Mouse (Mus musculus) CH12.LX (cell line): ENCODE data around the gene Lrch1. TPM values are rescaled to one million over a fixed set of nuclear protein-coding genes. Genes with fewer than 3 reads are reported as not detected.

ENCODE experiments used
- DNase-seq: peaks from one replicate; pipeline ENCODE4 v3.0.0-alpha.2; 2013; ENCODE audit errors: extremely low read depth
- H3K27ac ChIP-seq: 2 replicates; pipeline ENCODE4 v1.5.1; 2012; ENCODE audit warnings: low read depth, mild to moderate bottlenecking, control low read depth, moderate library complexity; ENCODE audit not compliant: insufficient read depth
- H3K27me3 ChIP-seq: replicated peaks from 2 replicates; pipeline ENCODE3; 2012; ENCODE audit warnings: inconsistent platforms
- H3K36me3 ChIP-seq, 2 experiments: replicated peaks in 1 of 2; 2 replicates each; pipeline versions ENCODE3 to v1.6.1; 2012; ENCODE audit warnings: inconsistent platforms in 1 of 2, low read length in 1 of 2, mild to moderate bottlenecking in 1 of 2, mixed read lengths in 1 of 2, moderate library complexity in 1 of 2; ENCODE audit not compliant: control insufficient read depth in 1 of 2, insufficient read depth in 1 of 2
- H3K4me1 ChIP-seq, 2 experiments: 2 replicates each; pipeline ENCODE4 v1.6.1; 2012; ENCODE audit warnings: inconsistent platforms in 1 of 2, moderate library complexity in 1 of 2; ENCODE audit not compliant: insufficient read depth in 2 of 2, control insufficient read depth in 1 of 2
- H3K4me2 ChIP-seq: 2 replicates; pipeline ENCODE4 v1.6.1; 2012; ENCODE audit warnings: low read depth, mild to moderate bottlenecking, control low read depth; ENCODE audit not compliant: poor library complexity, insufficient read depth, severe bottlenecking
- H3K4me3 ChIP-seq, 3 experiments: fragments of 150-350 bp in 1 of 3; sonication (generic) in 1 of 3; replicated peaks in 1 of 3; 2 replicates each; pipeline versions ENCODE3 to v1.5.1; 2011 to 2012; ENCODE audit warnings: low read depth in 2 of 3, low read length in 2 of 3, mild to moderate bottlenecking in 2 of 3, moderate library complexity in 2 of 3, control low read depth in 1 of 3, improper control_type of control experiment in 1 of 3, inconsistent platforms in 1 of 3, mixed read lengths in 1 of 3; ENCODE audit not compliant: poor library complexity in 1 of 3
- H3K79me2 ChIP-seq: replicated peaks from 2 replicates; pipeline ENCODE4 v1.6.1; 2012; ENCODE audit warnings: mild to moderate bottlenecking, moderate library complexity; ENCODE audit not compliant: control insufficient read depth, poor library complexity, insufficient read depth, severe bottlenecking; ENCODE audit errors: extremely low read depth
- H3K9ac ChIP-seq: 2 replicates; pipeline ENCODE4 v1.6.1; 2012; ENCODE audit warnings: low read depth, mild to moderate bottlenecking, control low read depth, moderate library complexity; ENCODE audit not compliant: insufficient read depth
- H3K9me3 ChIP-seq: replicated peaks from 2 replicates; pipeline ENCODE3; 2012; ENCODE audit warnings: low read length, inconsistent platforms, mixed read lengths
- CHD1 ChIP-seq: IDR thresholded peaks from 2 replicates; pipeline ENCODE4 v1.6.1; 2012; ENCODE audit warnings: low read depth, low read length, improper control_type of control experiment, inconsistent platforms
- CHD2 ChIP-seq: IDR thresholded peaks from 2 replicates; pipeline ENCODE4 v1.6.1; 2011; ENCODE audit warnings: low read length, improper control_type of control experiment
- E2F4 ChIP-seq: IDR thresholded peaks from 2 replicates; pipeline ENCODE4 v1.6.1; 2011; ENCODE audit warnings: low read depth, low read length, improper control_type of control experiment; ENCODE audit not compliant: insufficient replicate concordance
- ELF1 ChIP-seq: IDR thresholded peaks from 2 replicates; pipeline ENCODE4 v1.6.1; 2014; ENCODE audit warnings: low read depth, mild to moderate bottlenecking, inconsistent platforms, low read length, improper control_type of control experiment
- EP300 ChIP-seq: IDR thresholded peaks from 2 replicates; pipeline ENCODE4 v1.6.1; 2011; ENCODE audit warnings: low read length, improper control_type of control experiment
- ETS1 ChIP-seq: conservative IDR thresholded peaks from 2 replicates; pipeline ENCODE4 v1.6.1; 2012; ENCODE audit warnings: low read depth, mild to moderate bottlenecking, inconsistent platforms, low read length, improper control_type of control experiment, moderate library complexity
- GABPA ChIP-seq: IDR thresholded peaks from 2 replicates; pipeline ENCODE4 v1.6.1; 2012; ENCODE audit warnings: low read depth, low read length, improper control_type of control experiment, inconsistent platforms; ENCODE audit not compliant: insufficient replicate concordance
- HCFC1 ChIP-seq: IDR thresholded peaks from 2 replicates; pipeline ENCODE4 v1.6.1; 2012; ENCODE audit warnings: low read depth, mild to moderate bottlenecking, inconsistent platforms, low read length, improper control_type of control experiment
- IRF4 ChIP-seq: IDR thresholded peaks from 2 replicates; pipeline ENCODE4 v1.6.1; 2014; ENCODE audit warnings: low read depth, mild to moderate bottlenecking, inconsistent platforms, low read length, improper control_type of control experiment
- JUND ChIP-seq: conservative IDR thresholded peaks from 2 replicates; pipeline ENCODE4 v1.6.1; 2011; ENCODE audit warnings: low read depth, low read length, improper control_type of control experiment
- MAZ ChIP-seq: IDR thresholded peaks from 2 replicates; pipeline ENCODE4 v1.6.1; 2012; ENCODE audit warnings: low read depth, mild to moderate bottlenecking, inconsistent platforms, low read length, improper control_type of control experiment, moderate library complexity
- MYC ChIP-seq: IDR thresholded peaks from 2 replicates; pipeline ENCODE4 v1.6.1; 2011; ENCODE audit warnings: low read depth, mild to moderate bottlenecking, improper control_type of control experiment, low read length
- POLR2AphosphoS2 ChIP-seq: IDR thresholded peaks from 2 replicates; pipeline ENCODE4 v1.6.1; 2011; ENCODE audit warnings: low read depth, low read length, improper control_type of control experiment
- RCOR1 ChIP-seq: conservative IDR thresholded peaks from 2 replicates; pipeline ENCODE4 v1.6.1; 2012; ENCODE audit warnings: low read depth, mild to moderate bottlenecking, inconsistent platforms, low read length, improper control_type of control experiment
- SMC3 ChIP-seq: IDR thresholded peaks from 2 replicates; pipeline ENCODE4 v1.6.1; 2011; ENCODE audit warnings: low read depth, low read length, improper control_type of control experiment
- TBP ChIP-seq: conservative IDR thresholded peaks from 2 replicates; pipeline ENCODE4 v1.6.1; 2011; ENCODE audit warnings: low read depth, low read length, improper control_type of control experiment
- USF2 ChIP-seq: conservative IDR thresholded peaks from 2 replicates; pipeline ENCODE4 v1.6.1; 2011; ENCODE audit warnings: low read depth, low read length, improper control_type of control experiment
- ZMIZ1 ChIP-seq: IDR thresholded peaks from 2 replicates; pipeline ENCODE4 v1.6.1; 2012; ENCODE audit warnings: low read depth, mild to moderate bottlenecking, inconsistent platforms, low read length, improper control_type of control experiment
- ZNF384 ChIP-seq: IDR thresholded peaks from 2 replicates; pipeline ENCODE4 v1.6.1; 2012; ENCODE audit warnings: low read depth, low read length, improper control_type of control experiment, inconsistent platforms
- dilution Hi-C: fragments of 300-500 bp; cut with MboI; formaldehyde crosslinking; loops from 2 replicates; pipeline ENCODE4 v1.14.3; 2020; ENCODE audit warnings: low sequenced_read_pairs; ENCODE audit not compliant: extremely low pct_unique_long_range_greater_than_20kb, extremely low pct_ligation_motif_present
- in situ Hi-C: fragments of 300-500 bp; cut with MboI; formaldehyde crosslinking; loops from 3 replicates; pipeline ENCODE4 v1.14.3; 2019; ENCODE audit warnings: low sequenced_read_pairs, low pct_ligation_motif_present, low pct_unique_long_range_greater_than_20kb, mixed read lengths
- polyA plus RNA-seq: library from polyadenylated mRNA; unstranded; fragments of >175 nt; gene quantifications from 2 replicates; pipeline ENCODE4 v1.2.1, GENCODE M21; 2012; ENCODE audit warnings: low read depth; ENCODE audit not compliant: insufficient read length
- total RNA-seq, 2 experiments: library from RNA; depleted of rRNA; stranded (reverse); fragments of 300-350 nt in 1 of 2; fragments of >200 nt in 1 of 2; gene quantifications; 2 replicates each; pipeline ENCODE4 v1.2.3; 2012 to 2014

The Lrch1 gene
- total and polyA plus RNA-seq, 3 experiments = 10.3 to 23.3 (median 12.8) TPM

- dilution Hi-C loops (no loop called here), in situ Hi-C loops (no loop called here)
- H3K4me2 ChIP-seq = no peak overlapping the region
- H3K27me3 ChIP-seq = no peaks in the 10 kb centered on the region
- no peaks in the 10 kb centered on the region for H3K79me2 ChIP-seq
- TF ChIP-seq USF2 (no peak), JUND (no peak), RCOR1 (no peak)
- H3K9me3 ChIP-seq = no peaks in the 10 kb centered on the region
- H3K4me3 ChIP-seq = no peak overlapping the region
- DNase-seq = no peak
- peaks cover 16 to 62% of the 10 kb centered on the region in 2 experiments for H3K36me3 ChIP-seq
- H3K4me1 ChIP-seq = no peaks in the 10 kb centered on the region
- H3K9ac ChIP-seq = no peak overlapping the region
- no peak overlapping the region for H3K27ac ChIP-seq
Observed at GRCm38 (mm10) chr14:74774046-74774619, 173.5 kb downstream of the Lrch1 start.

- no peaks in the 10 kb centered on the region for H3K79me2 ChIP-seq
- TF ChIP-seq JUND = no peak
- TF ChIP-seq E2F4 = no peak
- no peak for TF ChIP-seq TBP
- TF ChIP-seq MYC = no peak
- TF ChIP-seq HCFC1 = no peak
- no peak for TF ChIP-seq ETS1
- TF ChIP-seq SMC3 = no peak
- no peak for TF ChIP-seq IRF4
- no peak for TF ChIP-seq ELF1
- TF ChIP-seq POLR2AphosphoS2 = no peak
- TF ChIP-seq CHD1 = no peak
- TF ChIP-seq ZMIZ1 = no peak
- no peak for TF ChIP-seq CHD2
- no peak for TF ChIP-seq EP300
- no peak for TF ChIP-seq GABPA
- no peak for TF ChIP-seq MAZ
- no peak for TF ChIP-seq USF2
- no peak for TF ChIP-seq ZNF384
- peaks cover 0 to 3% of the 10 kb centered on the region in 2 experiments; a peak in 1 of 4 replicates for H3K4me1 ChIP-seq
- no peaks in the 10 kb centered on the region for H3K27me3 ChIP-seq
- in situ Hi-C loops (no loop called here), dilution Hi-C loops (no loop called here)
- no peak overlapping the region for H3K9ac ChIP-seq
- no peak overlapping the region for H3K27ac ChIP-seq
- H3K9me3 ChIP-seq = no peaks in the 10 kb centered on the region
- DNase-seq = no peak
- H3K4me2 ChIP-seq = no peak overlapping the region
- peaks cover 27 to 69% of the 10 kb centered on the region in 2 experiments for H3K36me3 ChIP-seq
- H3K4me3 ChIP-seq = no peak overlapping the region
Observed at GRCm38 (mm10) chr14:74767892-74768291, 179.8 kb downstream of the Lrch1 start.
